Mouse (Mus musculus) forelimb bud, embryonic 11.5 days (tissue): ENCODE data around the gene Tnik.
A peak's percentile ranks its signal among the peaks of the same experiment; 100 is the strongest.

ENCODE experiments used
- DNase-seq: peaks from one replicate; pipeline ENCODE4 v3.0.0-alpha.2; 2012; ENCODE audit warnings: low read depth, low spot score

Gene Tnik

GRCm38 (mm10) chr3:28263002-28263947, at the start of gene Tnik:
Gene Tnik, plus strand, starts transcription at chr3:28263214.
- peak; percentile 35 for DNase-seq

- DNase-seq = no peak
These were observed 48.1 kb upstream of the Tnik start for GRCm38 (mm10) chr3:28214886-28215311.

- no peak for DNase-seq
These were observed 46.0 kb upstream of the Tnik start for GRCm38 (mm10) chr3:28217001-28217400.

GRCm38 (mm10) chr3:28219533-28219932, 43.5 kb upstream of the Tnik start:
- no peak for DNase-seq

DNA sequence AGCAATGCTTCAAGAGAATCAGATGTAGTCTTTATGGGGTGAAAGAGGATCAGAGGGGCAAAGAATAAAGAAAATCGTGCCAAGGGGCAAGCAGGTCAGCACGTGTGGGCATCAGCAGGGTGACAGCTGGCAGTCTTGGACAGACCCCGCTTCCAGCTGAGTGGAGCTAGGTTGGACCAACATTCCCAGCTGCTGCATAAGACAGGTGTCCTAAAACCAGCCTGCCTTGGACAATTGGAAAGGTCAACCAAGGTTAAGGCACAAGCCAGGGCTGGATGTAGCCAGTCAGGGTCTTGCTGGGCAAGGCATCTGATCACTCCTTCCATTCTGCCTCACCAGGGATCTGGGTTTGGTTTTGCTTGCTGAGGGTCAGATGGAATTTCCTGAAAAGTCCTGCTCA, 43.0 kb upstream of the Tnik start:
- no peak for DNase-seq

- no peak for DNase-seq
These were observed 38.3 kb upstream of the Tnik start for GRCm38 (mm10) chr3:28224437-28225356.

GRCm38 (mm10) chr3:28225357-28225905, 37.6 kb upstream of the Tnik start:
- DNase-seq = no peak

GRCm38 (mm10) chr3:28226181-28226580, 36.8 kb upstream of the Tnik start:
- DNase-seq = no peak

GRCm38 (mm10) chr3:28228930-28229329, 34.1 kb upstream of the Tnik start:
- DNase-seq = no peak

- no peak for DNase-seq
These were observed 33.5 kb upstream of the Tnik start for GRCm38 (mm10) chr3:28229503-28229902.

GRCm38 (mm10) chr3:28232885-28233284, 30.1 kb upstream of the Tnik start:
- DNase-seq = no peak

GRCm38 (mm10) chr3:28234179-28234578, 28.8 kb upstream of the Tnik start:
- DNase-seq = no peak

GRCm38 (mm10) chr3:28236689-28237088, 26.3 kb upstream of the Tnik start:
- DNase-seq = no peak

- no peak for DNase-seq
These were observed 24.9 kb upstream of the Tnik start for GRCm38 (mm10) chr3:28238136-28238535.

DNA sequence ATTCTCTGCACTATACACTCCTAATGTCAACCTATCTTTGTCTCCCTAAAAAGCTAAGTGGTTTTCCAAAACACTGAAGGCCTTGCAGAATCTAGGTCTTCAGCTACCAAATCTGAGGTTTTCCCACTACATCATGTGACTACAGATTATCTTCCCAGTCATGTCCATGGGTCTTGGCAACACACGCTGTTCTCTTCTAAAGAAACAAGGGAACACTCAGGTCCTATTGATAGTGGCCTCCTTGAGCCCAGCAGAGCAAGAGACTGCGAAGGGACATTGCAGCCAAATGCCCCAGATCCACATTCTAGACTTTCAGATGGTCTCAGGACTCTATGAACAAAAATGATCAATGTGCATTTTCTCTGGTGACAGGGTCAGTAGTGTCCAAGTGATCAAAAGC, 20.5 kb upstream of the Tnik start:
- DNase-seq = no peak

DNA sequence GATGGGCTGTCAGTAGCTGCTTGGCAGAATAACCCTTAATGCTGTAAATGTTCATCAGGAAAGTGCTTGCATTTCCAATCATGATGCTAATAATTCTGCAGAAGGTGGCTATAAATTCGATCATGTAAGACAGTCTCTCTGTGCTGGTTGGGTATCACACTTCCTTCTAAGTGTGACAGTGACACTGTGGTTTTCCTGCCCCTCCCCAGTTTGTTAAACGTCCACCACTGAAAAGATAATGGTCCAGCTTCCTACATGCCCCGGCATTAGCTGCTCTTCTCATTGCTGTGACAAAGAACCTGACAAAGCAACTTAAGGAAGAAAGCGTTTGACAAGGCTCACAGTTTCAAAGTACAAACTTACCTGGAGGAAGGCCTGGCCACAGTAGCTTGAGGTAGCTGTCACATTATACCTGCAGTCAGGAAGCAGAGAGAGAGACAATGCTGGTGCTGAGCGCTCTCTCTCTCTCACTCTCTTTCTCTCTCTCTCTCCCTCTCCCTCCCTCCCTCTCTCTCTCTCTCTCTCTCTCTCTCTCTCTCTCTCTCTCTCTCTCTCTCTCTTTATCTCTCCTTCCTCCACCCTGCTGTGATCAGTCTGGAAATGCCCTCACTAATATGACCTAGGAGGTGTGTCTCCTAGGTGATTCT, 18.6 kb upstream of the Tnik start:
- no peak for DNase-seq

DNA sequence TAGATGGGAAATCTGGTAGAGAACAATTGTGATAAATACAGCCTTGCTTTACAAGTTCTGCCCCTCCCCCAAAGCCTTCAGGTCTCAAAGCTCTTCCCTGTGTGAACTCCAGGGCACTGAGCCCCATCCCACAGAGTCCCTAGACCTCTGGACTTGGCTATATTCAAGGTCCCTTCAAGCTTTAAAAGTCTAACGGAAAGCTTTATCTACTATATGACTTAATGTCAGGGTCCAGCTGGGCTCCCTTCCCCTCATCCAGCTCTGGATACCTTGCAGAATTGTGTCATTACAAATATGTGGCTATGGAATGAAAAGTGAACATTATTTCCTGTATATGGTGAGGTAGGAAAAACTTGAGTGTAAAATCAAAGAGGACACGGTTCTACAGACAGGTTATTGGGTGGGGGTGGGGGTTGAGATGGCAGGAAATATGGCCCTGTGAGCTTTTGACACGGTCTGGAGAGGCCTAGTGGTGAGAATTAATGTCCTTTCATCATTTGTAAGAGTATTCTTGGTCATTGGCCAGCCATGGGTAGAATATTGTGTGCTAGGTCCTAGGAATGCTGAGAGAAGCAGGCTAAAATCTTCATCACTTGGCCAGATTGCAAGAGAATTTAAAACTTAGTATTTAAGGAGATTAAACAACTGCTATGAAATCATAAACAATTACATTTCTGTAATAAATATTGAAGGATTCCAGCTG, 14.6 kb upstream of the Tnik start:
- no peak for DNase-seq

DNA sequence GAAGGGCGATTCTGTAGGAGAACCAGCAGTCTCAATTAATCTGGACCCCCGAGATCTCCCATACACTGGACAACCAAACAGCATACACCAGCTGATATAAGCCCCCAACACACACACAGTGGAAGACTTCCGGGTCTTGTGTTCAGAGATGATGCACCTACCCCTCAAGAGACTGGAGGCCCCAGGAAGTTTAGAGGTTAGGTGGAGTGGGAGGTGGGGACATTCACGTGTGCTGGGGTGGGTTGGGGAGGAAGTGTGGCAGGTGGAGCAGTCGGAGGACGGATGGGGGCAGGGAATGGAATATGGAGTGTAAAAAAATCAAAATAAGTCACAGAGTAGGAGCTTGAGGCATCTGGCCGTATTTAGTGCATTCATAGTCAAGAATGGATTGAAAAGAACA, 7.3 kb upstream of the Tnik start:
- no peak for DNase-seq

DNA sequence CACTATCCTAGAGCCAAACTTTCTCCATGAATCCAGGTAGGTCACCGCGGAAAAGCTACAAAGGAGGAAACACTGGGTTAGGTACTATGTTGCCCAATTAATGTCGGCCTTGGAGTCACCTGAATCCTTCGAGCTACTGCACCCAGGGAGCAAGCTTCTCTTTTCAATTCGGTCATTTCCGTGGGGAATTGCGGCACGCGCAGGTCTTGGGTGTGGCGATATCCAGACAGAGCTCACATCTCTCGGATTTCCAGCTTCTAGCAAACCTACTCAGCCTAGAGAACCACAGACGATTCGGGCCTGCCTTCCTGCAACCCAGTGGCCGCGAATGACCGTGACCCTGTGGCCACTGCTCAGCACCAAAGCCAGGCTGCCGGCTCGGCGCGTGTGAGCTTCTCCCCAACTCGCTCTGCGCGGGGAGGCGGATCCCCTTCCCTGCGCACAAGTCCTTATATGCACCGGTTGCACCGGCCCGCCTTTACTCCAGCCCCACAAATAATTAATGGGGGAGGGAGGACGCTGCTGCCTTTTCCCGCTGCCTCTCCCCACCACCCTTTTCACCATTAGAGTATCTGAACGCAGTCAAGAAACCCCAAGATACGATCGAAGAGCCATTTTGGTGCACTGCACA, 528 bp upstream of the Tnik start:
- peak; percentile 29 for DNase-seq
